Mouse (Mus musculus): Measurements from ENCODE around the gene Gm49337.

GRCm38 (mm10) chr4:116342119-116342518, 168.9 kb downstream of the Gm49337 start:
- no peak for TF ChIP-seq CTCF (IDR thresholded peaks at IDR 0.05; ENCODE audit: insufficient read depth, low read depth, low read length)
- no peak for TF ChIP-seq POLR2A (IDR thresholded peaks at IDR 0.05; ENCODE audit: insufficient read depth, low read depth, low read length)
